Mouse (Mus musculus): Measurements from ENCODE around the gene Clba1. TPM values are rescaled to one million over a fixed set of nuclear protein-coding genes. Genes with fewer than 3 reads are reported as not detected.

Clba1 gene
- polyA plus RNA-seq, 1 experiment from 2014 or later = 12.5 TPM

Other genes with a start within 250 kb of the Clba1 start
- gene Inf2, start 220.2 kb upstream of the Clba1 start, polyA plus RNA-seq (2014; fragmentation: Nextera tagmentation; extraction: Ambion mirVana) = 1.6 and 2.4 TPM in 2 replicates
- gene Adssl1, start 188.9 kb upstream of the Clba1 start, polyA plus RNA-seq (2014; fragmentation: Nextera tagmentation; extraction: Ambion mirVana) = 1.9 and 2.1 TPM in 2 replicates
- 227 and 257 TPM in 2 replicates for gene Siva1, start 164.3 kb upstream of the Clba1 start, polyA plus RNA-seq (2014; fragmentation: Nextera tagmentation; extraction: Ambion mirVana)
- 99.4 and 123 TPM in 2 replicates for gene Akt1, start 134.1 kb upstream of the Clba1 start, polyA plus RNA-seq (2014; fragmentation: Nextera tagmentation; extraction: Ambion mirVana)
- 4.4 and 5.3 TPM in 2 replicates for gene Zbtb42, start 130.1 kb upstream of the Clba1 start, polyA plus RNA-seq (2014; fragmentation: Nextera tagmentation; extraction: Ambion mirVana)
- 12.6 and 15.2 TPM in 2 replicates for gene Cep170b, start 88.5 kb upstream of the Clba1 start, polyA plus RNA-seq (2014; fragmentation: Nextera tagmentation; extraction: Ambion mirVana)
- gene Pld4, start 48.3 kb upstream of the Clba1 start, polyA plus RNA-seq (2014; fragmentation: Nextera tagmentation; extraction: Ambion mirVana) = 3.7 and 4.1 TPM in 2 replicates
- gene Ahnak2, start 6.3 kb upstream of the Clba1 start, polyA plus RNA-seq (2014; fragmentation: Nextera tagmentation; extraction: Ambion mirVana) = 0.08 and 0.16 TPM in 2 replicates
- 170 and 180 TPM in 2 replicates for gene Cdca4, start 20.5 kb downstream of the Clba1 start, polyA plus RNA-seq (2014; fragmentation: Nextera tagmentation; extraction: Ambion mirVana)
- gene Gpr132, start 59.3 kb downstream of the Clba1 start, polyA plus RNA-seq (2014; fragmentation: Nextera tagmentation; extraction: Ambion mirVana) = not detected in 2 replicates
- 3.2 and 4.3 TPM in 2 replicates for gene Jag2, start 120.8 kb downstream of the Clba1 start, polyA plus RNA-seq (2014; fragmentation: Nextera tagmentation; extraction: Ambion mirVana)
- gene Nudt14, start 133.2 kb downstream of the Clba1 start, polyA plus RNA-seq (2014; fragmentation: Nextera tagmentation; extraction: Ambion mirVana) = 57.6 and 59.2 TPM in 2 replicates
- gene Btbd6, start 167.5 kb downstream of the Clba1 start, polyA plus RNA-seq (2014; fragmentation: Nextera tagmentation; extraction: Ambion mirVana) = 26.7 and 27.8 TPM in 2 replicates
- gene Brf1, start 191.8 kb downstream of the Clba1 start, polyA plus RNA-seq (2014; fragmentation: Nextera tagmentation; extraction: Ambion mirVana) = 67.3 and 70.8 TPM in 2 replicates
- gene Pacs2, start 205.6 kb downstream of the Clba1 start, polyA plus RNA-seq (2014; fragmentation: Nextera tagmentation; extraction: Ambion mirVana) = 24.7 and 25.6 TPM in 2 replicates

All from forebrain, embryonic 11.5 days (tissue).